Mouse (Mus musculus) regulatory T cell (primary cell): ENCODE measurements at regions not wholly inside any gene's neighbourhood (a gene's known extent, or its start where the extent isn't known, plus 50 kb on each side); places are given as distances from the start of the nearest gene placed in this dataset.

Experiments used
- in situ Hi-C: fragments of 300-600 bp; cut with MboI, MseI; formaldehyde crosslinking; loops from one replicate; pipeline ENCODE4 v1.15.1; 2025; ENCODE audit warnings: high pct_unique_total_duplicates

DNA sequence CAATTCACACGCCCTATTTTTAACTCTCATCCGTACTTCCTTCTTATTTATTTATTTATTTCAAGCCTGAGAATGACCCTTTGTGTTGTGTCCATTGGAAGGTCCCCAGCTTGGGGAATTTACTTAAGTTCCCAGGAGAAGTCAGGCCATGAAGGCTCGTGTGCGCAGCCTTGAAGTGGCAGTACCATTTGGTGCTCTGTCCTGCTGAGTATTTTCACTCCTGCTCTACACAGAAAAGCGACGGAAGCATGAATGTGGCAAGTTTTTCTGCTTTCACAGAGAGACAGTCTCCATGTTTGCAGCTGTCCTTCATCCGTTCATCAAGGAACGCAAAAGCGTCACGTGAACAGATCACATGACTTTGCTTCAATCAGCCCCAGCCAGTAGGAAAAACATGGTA lies 610.2 kb upstream of the Clint1 start:
- in situ Hi-C loops, result no loop called here

DNA sequence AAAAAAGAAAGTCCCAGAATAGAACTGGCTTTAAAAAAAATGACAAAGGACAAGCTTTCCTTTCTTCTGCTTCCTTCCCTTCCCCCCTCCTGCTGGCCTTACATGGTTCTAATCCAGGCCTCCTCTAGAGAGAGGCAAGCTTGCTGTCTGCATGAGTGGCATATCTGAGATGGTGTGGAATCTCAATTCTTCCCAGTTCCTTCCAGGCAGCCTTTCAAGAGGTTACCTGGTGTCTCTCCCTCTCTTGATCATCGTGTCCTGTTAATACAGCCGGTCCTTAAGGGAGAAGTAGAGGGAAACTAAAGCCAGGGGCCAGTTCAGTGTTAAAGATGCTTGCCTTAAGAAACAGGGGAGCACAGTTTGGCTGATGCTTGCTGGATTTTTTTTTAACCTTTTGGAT lies 607.1 kb upstream of the Clint1 start:
- in situ Hi-C loops, result no loop called here

DNA sequence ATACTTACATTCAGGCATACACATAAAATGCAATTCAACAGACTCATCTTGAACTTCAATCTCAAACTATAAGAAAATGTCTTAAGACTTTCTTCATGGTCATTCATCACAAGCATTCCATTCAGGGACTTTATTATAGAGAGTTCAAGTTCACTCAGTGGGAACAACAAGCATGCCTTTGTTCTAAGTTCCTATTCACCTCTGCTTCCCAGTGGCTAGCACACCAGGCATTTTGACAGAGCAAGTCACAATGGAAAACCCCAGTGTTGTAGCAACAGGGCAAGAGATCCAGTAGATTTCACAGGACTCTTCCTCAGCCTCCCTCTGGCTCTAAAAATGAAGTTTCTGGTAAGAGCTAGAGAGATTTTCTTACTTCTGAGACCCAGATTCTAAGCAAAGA lies 595.8 kb upstream of the Clint1 start:
- in situ Hi-C loops, result no loop called here

DNA sequence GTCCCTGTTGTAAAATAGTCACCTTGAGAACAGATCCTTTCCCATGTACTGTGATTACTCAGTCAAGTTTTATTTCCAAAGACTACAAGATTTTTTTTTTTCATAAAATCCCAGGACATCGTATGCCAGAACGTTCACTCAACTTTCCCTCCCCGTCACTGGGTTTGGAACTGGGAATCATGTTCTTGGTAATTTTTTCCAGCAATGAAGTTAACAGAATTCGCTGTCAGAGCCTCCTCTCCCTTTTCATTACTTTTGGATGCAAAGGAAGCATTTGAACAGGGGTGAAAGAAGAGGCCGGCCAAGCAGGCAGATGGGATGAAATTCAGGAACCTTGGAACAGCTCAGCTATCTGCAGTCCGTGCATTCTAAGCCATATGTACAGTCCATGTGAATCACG lies 589.7 kb upstream of the Clint1 start:
- in situ Hi-C loops, result no loop called here

DNA sequence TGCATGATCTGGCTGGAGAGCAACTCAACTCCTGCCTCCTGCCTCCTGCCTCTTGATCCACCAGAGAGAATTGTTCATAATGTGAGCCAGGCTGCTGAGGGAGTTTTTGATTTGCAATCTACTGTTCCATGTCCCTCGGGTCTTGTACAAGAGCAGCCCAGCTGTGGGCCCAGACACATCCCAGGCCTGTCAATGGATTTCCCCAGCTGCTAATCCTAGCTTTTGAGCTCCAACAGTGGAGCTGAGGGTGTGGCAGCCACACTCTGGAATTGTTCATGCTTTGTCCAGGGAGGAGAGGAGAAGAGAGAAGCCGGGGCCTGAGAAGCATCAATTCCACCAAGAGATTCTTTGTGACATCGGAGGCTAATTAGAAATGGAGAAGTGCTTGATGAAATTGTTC lies 587.9 kb upstream of the Clint1 start:
- in situ Hi-C loops, result no loop called here

DNA sequence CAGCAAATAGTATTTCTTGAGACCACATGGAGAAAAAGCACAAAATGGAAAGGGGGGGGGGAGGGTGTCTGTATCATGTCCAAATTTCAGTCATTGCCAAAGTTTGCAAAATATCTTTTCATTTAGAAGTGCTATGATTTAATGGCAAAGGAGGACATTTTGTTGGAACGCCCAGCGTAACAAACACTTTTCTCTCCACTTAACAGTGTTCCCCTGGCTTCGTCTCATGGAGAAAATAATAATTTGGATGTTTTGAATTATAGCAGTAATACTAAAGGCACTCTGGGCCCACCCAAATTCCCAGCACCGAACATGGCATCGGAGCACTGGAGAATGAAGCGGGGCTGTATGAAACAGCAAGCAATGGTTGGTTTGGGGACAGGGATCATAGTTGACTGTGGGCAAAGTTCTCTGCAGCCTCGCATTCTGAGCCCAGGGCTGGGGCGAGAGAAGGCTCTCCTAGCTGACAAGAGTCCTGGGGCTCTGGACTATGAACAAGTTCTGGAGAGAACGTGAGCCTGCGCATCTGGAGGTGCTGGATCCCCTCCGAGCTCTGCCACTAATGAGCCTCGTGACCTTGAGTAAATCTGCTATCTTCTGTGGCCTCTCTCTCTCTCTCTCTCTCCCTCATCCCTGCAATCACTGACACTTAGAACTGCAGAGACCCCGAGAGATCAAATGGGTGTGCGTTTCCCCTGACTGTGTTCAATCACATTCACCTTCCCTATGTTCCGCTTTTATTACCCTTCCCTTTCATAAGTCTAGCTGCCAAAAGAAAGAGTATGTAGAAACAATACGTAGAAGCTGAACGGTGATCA lies 586.5 kb upstream of the Clint1 start:
- in situ Hi-C loops, result no loop called here

DNA sequence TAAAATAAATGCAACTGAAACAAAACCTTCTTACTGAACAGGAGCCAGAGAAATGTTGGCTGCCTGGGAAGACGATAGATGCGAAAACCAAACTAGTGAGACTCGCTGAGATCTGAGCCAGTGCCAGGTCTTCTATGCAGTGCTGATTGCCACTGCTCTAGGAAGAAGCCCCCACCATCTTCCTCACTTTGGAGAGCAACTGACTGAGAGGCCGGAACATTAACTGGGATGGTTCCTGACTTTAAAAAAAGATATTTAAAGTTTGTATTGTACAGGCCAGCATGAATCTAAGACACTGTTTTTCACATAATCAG lies 585.9 kb upstream of the Clint1 start:
- in situ Hi-C loops, result no loop called here

DNA sequence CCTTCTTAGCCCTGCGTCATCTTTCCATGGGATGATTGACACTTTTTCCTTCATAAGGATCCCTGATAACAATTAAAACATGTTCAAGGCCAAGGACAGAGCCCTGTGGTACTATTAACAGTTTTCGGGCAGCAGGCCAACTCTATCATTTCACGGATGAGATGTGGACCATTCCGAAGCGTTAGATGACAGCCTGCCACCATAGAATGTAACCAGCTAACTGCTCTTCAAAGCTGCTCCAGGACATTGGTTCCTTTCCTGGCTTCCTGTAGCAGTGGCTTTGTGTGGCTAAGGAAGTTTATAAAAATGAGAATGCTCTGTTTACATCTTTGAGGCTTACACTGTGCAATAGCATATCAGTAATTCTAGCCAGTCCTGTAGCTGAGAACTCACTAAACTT lies 582.6 kb upstream of the Clint1 start:
- in situ Hi-C loops, result no loop called here

DNA sequence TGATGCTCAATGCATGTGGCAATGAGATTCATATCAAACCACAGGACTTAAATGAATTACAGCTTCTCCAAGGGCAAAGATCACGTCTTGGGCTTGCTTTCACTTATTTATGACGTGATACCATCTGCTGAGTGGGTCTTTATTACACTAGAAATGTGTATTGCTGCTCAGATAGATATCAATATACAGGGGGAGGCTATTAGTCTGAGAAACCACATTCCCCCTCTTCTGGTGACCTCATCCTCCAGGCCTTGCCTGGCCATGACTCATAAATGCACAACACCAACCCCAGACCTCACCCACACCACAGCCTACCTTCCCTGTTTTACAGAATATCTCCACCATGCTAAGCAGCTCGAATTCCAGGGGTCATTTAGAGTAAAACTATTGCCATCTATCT lies 580.6 kb upstream of the Clint1 start:
- in situ Hi-C loops, result no loop called here

DNA sequence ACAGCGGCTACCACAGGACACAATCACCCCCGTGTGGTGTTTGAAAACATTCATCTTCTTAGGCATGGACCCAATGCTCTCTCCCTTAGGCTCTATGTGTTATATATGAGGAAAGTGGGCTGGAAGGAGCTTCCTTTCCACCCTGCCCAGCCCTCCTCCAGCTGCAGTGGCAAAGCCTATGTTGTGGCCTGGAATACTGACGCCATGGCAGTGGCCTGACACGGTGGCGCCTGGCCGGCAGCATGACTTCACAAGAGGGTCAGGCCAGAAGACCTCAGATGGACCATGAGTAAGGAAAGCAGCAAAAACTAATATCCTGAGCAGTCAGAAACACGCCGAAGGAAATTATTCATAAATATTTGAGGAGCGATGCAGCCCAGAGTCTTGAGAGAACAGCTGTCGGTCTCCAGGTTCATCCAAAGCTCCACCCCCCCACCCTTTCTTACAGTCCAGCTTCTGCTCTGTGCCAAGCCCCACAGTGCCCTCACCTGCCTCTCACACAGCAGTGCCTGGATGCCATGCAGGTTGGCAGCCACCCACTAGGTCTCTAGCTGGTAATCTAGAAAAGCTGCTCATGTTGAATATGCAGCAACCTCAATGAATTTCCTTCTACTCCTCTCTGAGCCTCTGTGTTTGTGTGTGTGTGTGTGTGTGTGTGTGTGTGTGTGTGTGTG lies 577.3 kb upstream of the Clint1 start:
- in situ Hi-C loops, result no loop called here

DNA sequence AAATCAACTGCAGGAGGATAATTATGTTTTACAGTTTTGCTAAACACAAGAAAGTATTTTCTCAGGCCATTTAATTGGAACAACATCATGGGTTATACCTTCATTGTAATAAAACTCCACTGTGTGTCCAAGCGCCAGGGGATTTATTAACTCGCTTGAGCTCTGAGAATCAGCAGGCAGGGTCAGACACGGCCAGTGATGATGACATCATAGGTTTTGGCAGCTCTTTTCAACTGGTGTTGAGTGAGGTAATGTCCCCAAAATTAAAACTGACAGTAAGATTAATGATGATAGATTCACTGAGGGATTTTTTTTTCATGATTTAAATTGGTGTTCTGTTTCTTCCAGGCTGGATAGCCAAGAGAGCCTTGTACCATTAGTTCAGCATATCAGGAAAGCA lies 576.7 kb upstream of the Clint1 start:
- in situ Hi-C loops, result no loop called here

DNA sequence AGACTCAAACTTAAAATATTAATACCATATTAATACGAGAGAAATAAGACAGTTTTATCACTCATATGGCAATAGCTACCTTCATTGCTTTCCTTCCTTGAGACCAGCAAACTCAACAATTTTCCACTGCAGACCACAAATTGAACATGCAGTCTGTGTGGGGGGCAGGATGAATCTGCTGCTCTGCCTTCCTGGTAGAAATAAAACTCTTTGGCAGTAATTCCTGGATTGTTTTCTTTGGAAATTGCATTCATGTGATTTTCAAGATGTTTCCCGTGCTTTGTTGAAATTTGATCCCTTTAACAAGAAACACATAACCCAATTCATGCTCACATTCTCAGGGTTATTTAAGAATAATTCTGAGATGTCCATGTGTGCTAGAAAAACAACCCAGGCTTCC lies 555.1 kb upstream of the Clint1 start:
- in situ Hi-C loops, result no loop called here

DNA sequence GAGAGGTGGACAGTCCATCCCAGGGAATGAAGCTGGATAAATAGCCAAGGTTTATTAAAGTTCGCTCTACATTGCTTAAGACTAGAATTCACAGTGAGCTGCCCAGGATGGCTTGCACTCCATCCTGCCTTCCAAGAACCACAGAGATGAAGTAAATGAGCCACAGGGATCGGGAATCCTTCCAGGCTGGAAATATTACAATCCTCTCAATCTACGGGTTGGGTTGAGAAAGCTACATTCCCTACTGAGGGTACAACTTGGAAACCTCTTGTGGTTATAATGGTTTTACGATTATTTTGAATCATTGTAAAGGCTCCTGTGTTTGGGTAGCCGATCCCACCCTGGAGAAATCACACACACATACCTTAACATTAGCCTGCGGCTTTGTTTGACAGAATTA lies 539.9 kb upstream of the Clint1 start:
- in situ Hi-C loops, result no loop called here

DNA sequence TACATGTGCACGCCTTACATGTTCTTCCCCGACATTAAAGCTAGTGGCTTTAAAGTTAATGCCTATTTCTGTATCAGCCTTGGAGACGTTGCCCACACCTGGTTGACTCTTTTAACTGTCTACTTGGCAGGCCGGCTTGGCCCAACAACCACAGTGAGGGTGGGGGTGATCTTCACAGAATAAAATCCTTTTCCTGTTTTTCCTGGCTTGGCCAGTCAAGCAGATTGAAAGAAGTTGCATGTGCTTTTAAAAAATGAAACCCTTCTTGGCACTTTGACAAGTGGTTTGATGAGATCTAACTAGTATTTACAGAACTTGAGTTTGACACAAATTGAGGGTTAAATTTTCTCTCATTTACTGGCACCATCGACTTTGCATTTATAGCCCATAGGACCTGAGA lies 528.1 kb upstream of the Clint1 start:
- in situ Hi-C loops, result no loop called here

DNA sequence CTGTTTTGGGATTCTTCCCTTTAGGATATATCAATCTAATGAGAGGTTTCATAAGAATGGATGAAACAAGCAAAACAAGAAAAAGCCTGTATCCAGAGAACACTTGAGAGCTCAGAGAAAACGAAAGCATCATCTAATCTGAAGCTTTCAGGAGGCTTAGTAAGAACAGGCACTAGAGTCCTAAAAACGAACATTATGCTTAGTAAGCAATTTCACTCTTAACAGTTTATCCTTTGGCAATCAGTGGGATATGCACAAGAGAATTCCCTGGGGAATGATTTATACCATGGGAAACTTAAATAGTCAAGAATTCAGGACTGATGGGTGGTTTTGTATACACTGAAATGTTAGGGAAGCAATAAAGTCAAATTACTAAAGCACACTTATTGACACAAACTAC lies 521.5 kb upstream of the Clint1 start:
- in situ Hi-C loops, result no loop called here

DNA sequence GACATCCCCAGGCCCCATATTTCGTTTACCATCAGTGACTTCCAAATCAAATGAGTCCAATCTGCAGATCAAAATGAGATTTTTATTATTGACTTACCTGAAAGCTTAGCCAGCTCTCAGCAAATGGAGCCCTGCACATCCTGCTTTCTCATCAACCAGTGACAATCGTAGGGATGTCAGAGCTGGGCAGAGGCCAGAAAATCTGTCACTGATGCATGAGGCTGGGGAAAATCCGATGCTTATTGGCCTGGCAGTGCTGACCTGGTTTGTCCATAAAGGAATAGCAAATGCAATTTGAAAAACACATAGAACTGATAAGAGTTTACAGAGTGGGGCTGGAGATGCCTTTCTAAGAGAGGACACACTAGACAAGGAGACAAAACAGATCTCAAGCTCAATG lies 518.1 kb upstream of the Clint1 start:
- in situ Hi-C loops, result no loop called here

DNA sequence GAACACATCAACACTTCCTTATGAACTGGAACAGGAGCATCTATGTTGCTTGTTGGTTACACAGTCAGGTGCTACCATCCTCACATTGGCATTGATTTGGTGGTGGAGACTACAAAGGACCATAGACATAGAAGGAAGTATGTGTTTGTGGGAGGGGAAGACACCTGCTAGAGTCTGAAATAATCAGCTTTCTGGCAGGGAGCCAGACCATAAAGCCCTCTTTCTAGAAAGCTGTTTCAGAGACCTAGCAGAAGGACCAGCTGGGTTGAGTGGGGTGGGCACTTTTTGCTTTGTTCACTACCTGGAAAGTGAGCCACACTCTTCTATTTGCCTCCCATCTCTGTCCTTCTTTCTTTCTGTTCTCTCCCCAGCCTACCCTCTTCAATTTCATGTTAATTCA lies 502.5 kb upstream of the Clint1 start:
- in situ Hi-C loops, result no loop called here

DNA sequence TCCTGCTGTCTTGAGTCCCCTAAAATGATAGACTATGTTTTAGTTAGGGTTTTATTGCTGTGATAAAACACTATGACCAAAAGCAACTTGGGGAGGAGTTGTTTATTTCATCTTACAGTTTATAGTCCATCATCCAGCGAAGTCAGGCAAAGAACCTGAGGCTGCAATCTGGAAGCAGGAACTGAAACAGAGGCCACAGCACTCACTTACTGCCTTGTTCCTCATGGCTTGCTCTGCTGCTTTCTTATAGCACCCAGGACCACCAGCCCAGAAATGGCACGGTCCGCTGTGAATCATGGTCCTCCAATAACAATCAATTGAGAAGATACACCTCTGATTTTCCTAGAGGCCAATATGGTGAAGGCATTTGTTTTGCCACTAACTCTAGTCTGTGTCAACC lies 486.5 kb upstream of the Clint1 start:
- in situ Hi-C loops, result no loop called here

DNA sequence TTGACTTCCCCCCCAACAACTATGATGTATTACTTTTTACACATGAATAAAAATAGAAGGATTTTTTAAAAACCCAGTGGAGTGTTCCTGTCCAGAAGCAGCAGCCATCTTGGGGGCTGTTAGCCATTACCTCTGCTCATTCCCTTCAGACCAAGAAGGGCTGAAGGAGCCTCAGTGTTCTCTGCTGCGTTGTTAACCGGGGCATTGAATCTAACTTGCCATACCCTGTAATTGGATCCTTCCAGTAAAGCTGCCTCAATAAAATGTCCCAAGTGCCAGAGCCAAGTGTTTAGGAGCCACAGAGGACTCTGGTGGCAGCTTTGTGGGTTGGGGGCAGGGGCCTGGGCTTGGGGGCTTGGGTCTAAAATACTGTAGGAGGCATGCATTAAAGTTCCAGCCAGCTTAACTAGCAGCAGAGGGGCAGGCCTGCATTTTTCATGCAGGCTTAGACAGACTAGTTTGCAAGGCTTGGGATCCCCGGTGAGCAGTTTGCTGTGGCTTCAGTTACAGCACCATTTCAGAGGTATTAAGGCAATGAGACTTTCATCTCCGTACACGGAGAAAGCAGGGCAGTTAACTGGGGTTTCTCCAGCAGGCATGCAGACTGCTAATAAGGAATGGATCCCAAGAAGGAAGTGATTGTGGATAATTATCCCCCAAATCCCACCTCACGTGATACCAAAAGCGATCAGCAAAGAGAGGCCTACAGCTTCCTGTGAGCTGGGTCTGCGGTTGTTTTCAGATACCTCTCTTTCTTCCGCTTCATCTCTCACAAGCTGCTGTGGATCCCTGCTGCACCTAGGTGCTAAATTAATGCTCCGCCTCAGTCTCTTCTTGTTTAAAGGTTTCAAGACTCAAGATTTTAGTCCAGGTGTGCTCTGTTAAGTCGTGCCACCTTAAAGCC lies 462.4 kb upstream of the Clint1 start:
- in situ Hi-C loops, result no loop called here

DNA sequence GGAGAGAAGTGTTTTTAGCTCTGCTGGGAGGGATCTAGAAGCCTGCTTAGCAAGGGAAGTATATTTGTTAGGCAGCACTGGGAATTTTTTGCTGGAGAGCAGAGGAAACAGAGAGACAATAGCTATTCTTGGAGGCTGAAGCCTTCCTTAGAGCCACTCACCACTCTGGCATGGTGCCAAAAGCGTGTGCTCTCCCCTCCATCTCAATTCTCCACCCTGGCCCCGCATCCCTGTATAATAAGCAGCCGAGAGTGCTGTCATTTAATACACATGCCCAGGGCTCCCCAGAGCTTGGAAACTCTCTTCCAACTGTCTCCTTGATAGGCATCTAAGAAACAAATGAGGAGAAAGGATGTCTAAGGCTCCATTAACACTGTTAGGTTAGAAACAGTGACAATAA lies 455.8 kb upstream of the Clint1 start:
- in situ Hi-C loops, result no loop called here

DNA sequence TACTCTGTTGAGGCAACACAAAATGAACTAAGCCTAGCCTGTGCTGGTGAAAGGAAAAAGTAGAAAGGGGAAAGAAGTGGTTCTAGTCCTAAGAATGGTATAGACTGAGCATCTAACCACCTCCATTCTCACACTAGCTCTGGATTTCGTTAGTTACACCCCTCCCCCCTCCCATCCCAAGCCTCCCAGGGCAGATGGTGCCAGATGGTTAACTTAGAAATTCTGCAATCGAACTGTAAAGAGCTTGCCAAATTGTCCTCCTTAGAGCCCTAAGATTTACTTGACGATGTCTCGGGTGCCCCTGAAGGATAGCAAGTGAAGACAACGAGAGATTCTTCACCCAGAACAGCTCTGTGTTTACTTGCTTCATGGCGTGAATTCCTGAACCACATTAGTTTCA lies 453.7 kb upstream of the Clint1 start:
- in situ Hi-C loops, result no loop called here

DNA sequence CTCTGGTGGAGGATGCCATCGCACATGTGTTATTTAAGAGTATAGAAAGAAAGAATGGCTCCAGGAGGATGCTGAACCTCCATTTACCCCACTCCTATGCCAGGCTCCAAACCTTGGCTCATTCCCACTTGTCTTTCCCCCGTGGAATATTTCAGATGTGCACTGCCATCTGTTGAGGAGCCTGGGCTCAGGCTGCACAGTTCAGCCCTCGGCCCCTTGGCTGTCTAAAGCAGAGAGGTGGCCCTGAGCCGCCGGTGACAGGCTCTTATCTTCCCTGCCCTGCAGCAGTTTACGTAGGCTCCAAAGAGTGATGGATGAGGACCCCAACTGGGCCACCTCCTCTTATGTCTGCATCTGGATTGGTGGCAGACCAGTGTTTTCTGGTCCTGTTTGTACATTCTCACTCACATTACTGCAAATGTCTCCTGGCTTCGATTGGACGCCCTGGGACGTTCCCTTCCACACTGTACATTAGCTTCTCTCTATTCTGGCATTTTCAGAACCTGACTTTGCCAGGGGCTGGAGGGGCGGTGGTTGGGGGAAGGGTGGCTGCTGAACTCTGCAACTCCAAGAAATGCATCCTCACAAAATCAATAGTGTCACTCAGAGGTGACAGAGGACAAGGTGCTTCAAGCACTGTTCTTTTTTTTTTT lies 447.3 kb upstream of the Clint1 start:
- in situ Hi-C loops, result no loop called here
